Mouse (Mus musculus) heart, embryonic 11.5 days (tissue): ENCODE results near the gene Gk2. TPM values are rescaled to one million over a fixed set of nuclear protein-coding genes. Genes with fewer than 3 reads are reported as not detected.

ENCODE experiments used
- ATAC-seq: fragments of 200-750 bp; cut with Nextera tagmentation; replicated peaks from 2 replicates; pipeline ENCODE4 v1.8.0; 2017; ENCODE audit warnings: moderate library complexity; ENCODE audit not compliant: insufficient number of reproducible peaks, low FRiP score, low TSS enrichment
- H3K27ac ChIP-seq: fragments of 300-500 bp; sonication (generic); 2 replicates; pipeline ENCODE4 v1.5.1; 2014; ENCODE audit warnings: mild to moderate bottlenecking, low read depth, low read length
- H3K27me3 ChIP-seq: fragments of 300-500 bp; sonication (generic); 2 replicates; pipeline ENCODE4 v1.6.1; 2014; ENCODE audit warnings: mild to moderate bottlenecking, low read length, mixed read lengths; ENCODE audit not compliant: control insufficient read depth, insufficient read depth
- H3K36me3 ChIP-seq: fragments of 300-500 bp; sonication (generic); 2 replicates; pipeline ENCODE4 v1.6.1; 2014; ENCODE audit warnings: mild to moderate bottlenecking, low read length, moderate library complexity, mixed read lengths; ENCODE audit not compliant: control insufficient read depth, insufficient read depth
- H3K4me1 ChIP-seq: fragments of 300-500 bp; sonication (generic); 2 replicates; pipeline ENCODE4 v1.6.1; 2014; ENCODE audit warnings: low read length; ENCODE audit not compliant: control insufficient read depth, insufficient read depth
- H3K4me2 ChIP-seq: fragments of 300-500 bp; sonication (generic); 2 replicates; pipeline ENCODE4 v1.6.1; 2014; ENCODE audit warnings: mild to moderate bottlenecking, moderate library complexity
- H3K4me3 ChIP-seq: fragments of 300-500 bp; sonication (generic); 2 replicates; pipeline ENCODE4 v1.5.1; 2014; ENCODE audit warnings: low read depth, low read length
- H3K9ac ChIP-seq: fragments of 300-500 bp; sonication (generic); 2 replicates; pipeline ENCODE4 v1.6.1; 2014; ENCODE audit warnings: mild to moderate bottlenecking, low read depth, low read length, moderate library complexity
- H3K9me3 ChIP-seq: fragments of 300-500 bp; sonication (generic); replicated peaks from 2 replicates; pipeline ENCODE4 v1.6.1; 2016; ENCODE audit warnings: low read length; ENCODE audit not compliant: control insufficient read depth
- WGBS: fragments of 180-500 bp; shearing (Covaris S2); extraction: QIAGEN DNeasy Blood & Tissue Kit; methylation state at CpG from one replicate; pipeline ENCODE4 v1.1.7; 2014; ENCODE audit not compliant: insufficient replicate concordance; 5-methylcytosine and 5-hydroxymethylcytosine counted together
- polyA plus RNA-seq: library from polyadenylated mRNA; unstranded; fragments of >200 nt; fragmentation: Nextera tagmentation; extraction: Ambion mirVana; gene quantifications from 2 replicates; pipeline ENCODE4 v1.2.1, GENCODE M21; 2014

Gk2 gene
- polyA plus RNA-seq, 1 experiment from 2014 or later, result not detected

DNA sequence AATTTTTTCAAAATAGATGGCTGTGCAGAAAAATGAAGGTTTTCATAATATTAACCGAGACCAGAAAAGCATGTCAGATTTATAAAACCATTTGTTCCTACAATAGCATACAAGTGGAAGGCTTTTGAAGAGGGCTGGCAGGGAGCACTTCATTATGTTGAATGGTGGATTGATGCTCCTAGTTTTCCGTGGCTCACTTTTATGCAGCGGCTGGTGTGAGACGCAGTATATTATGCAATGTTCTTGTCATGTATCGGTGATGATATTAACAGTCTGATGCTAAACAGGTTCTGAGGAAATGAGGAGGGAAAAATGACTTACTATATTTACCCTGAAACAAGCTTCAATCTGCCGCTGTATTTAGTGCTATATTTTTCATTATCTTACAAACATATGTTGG is 46.6 kb downstream of the Gk2 start:
- 90% methylated on average over 6 of the region's 6 CpGs for WGBS
- H3K9ac ChIP-seq, result no peak overlapping the region
- ATAC-seq, result no peak
- H3K36me3 ChIP-seq, result no peaks in the 10 kb centered on the region
- no peak overlapping the region for H3K27ac ChIP-seq
- no peaks in the 10 kb centered on the region for H3K9me3 ChIP-seq
- no peak overlapping the region for H3K4me2 ChIP-seq
- H3K27me3 ChIP-seq, result no peaks in the 10 kb centered on the region
- H3K4me3 ChIP-seq, result no peak overlapping the region
- no peaks in the 10 kb centered on the region for H3K4me1 ChIP-seq

DNA sequence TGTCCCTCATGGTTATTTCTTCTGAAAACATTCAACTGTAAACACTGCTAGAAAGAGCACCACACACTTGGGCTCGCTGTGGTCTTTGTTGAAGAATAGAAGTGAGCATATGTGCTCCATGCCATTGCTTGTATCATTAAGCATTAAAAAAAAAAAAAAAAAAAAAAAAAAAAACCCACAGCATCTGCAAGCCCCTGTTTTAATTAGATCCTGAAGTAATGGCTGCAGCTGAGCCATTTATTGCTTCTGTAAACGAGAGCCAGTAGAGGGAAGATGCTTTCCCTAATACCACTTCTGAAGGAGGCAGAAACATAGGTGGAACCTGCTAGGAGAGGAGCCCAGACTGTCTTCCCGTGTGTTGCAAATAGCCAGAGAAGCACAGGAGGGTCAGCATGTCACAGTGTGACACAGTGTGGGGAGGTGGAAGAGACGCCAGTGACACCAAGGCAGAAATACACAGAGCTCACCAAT is 47.6 kb downstream of the Gk2 start:
- no peak overlapping the region for H3K4me2 ChIP-seq
- H3K36me3 ChIP-seq, result no peaks in the 10 kb centered on the region
- no peaks in the 10 kb centered on the region for H3K27me3 ChIP-seq
- no peak for ATAC-seq
- no peaks in the 10 kb centered on the region for H3K9me3 ChIP-seq
- no peak overlapping the region for H3K9ac ChIP-seq
- no peaks in the 10 kb centered on the region for H3K4me1 ChIP-seq
- no peak overlapping the region for H3K4me3 ChIP-seq
- H3K27ac ChIP-seq, result no peak overlapping the region
- WGBS, result 68% methylated on average over 4 of the region's 4 CpGs

Other genes starting within 250 kb of the Gk2 start
- gene Naa11, start 64.6 kb downstream of the Gk2 start, polyA plus RNA-seq, result 0.06 TPM in 1 of 2 replicates, not detected in the other